Mouse (Mus musculus) NIH3T3 (cell line): Measurements from ENCODE around the gene Tmem95.

Source experiments
- DNase-seq: peaks from one replicate; pipeline ENCODE4 v3.0.0-alpha.2; 2012; ENCODE audit warnings: low read depth

Gene Tmem95

DNA sequence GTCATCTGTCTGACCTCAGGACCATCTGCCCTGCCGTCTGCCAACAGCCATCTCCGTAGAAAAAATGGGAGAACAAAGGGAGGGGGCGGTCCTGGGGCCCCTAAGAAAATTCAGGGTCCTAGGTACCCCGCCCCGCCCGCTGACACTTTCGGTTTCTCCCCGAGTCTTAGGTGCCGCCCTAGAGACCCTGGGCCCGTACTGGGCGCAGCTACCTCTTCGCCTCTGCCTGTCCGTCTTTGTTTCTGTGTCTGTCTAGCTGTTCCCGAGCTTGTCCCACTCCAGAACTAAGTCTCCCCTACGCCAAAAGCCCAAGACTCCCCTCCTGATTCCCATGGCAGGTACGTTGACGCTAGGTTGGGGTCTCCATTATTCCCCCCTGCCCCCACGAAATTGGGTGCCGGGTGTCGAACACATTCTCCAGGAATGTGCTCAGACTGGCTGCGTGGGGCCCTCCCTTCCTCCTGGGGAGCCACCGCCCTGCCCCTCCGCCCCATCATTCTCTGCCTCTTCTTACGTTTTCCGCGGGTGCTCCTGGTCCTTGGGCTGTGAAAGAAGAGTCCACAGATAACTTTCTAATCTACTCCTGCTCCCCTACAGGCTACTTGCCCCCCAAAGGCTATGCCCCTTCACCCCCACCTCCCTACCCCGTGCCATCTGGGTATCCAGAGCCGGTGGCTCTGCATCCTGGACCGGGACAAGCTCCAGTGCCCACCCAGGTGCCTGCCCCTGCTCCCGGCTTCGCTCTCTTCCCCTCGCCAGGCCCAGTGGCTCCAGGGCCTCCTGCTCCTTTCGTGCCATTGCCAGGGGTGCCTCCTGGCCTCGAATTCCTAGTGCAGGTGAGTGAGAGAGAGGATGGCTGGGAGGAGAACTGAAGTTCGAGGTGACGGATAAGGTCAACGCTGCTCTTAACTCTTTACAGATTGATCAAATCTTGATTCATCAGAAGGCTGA, 30.8 kb downstream of the Tmem95 start:
- DNase-seq = peak; percentile 73

DNA sequence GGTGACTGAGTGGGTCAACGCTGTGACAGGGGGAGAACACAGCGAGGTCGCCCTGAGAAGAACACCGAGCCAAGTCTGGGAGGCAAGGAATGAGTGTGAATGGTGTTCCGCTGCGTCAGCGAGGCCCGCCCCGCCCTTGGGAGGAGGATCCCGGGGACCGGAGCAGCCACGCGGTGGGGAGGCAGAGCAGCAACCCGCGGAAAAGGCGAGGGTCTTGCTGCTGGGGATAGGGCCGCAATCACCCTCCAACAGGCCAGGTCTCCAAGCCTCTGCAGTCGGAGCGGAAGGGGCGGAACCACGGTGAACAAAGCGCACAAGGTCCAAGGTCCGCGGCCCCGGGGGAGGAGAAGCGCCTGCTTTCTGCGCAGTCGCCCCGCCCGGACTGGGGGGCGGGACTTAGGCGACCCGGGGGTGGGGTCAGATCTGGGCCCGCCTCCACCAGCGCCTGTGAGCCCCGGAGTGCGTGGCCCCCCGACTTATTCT, 31.6 kb downstream of the Tmem95 start, which contains the start of gene Plscr3:
Gene Plscr3, plus strand, starts transcription at position 179 of the 483 bp plus-strand sequence.
- DNase-seq = peak; percentile 94

DNA sequence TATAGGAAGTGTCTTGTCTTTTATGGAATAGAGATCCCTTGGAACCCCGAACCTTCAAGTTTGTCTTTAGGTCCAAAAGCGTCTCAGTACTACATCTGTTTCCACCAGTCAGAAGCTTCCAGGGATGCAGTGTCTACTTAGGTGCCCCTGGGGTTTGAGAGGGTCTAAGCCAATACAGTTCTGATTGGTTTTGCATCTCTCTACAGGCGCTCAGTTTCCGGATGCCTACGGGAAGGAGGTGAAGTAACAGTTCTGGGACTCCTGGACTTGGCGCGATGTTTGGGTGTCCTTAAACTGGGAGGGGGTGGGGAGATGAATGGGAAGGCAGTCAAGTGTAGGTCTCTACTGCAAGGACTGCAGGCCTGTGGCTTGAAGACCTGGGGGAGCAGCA, 39.1 kb downstream of the Tmem95 start:
- peak; percentile 69 for DNase-seq

DNA sequence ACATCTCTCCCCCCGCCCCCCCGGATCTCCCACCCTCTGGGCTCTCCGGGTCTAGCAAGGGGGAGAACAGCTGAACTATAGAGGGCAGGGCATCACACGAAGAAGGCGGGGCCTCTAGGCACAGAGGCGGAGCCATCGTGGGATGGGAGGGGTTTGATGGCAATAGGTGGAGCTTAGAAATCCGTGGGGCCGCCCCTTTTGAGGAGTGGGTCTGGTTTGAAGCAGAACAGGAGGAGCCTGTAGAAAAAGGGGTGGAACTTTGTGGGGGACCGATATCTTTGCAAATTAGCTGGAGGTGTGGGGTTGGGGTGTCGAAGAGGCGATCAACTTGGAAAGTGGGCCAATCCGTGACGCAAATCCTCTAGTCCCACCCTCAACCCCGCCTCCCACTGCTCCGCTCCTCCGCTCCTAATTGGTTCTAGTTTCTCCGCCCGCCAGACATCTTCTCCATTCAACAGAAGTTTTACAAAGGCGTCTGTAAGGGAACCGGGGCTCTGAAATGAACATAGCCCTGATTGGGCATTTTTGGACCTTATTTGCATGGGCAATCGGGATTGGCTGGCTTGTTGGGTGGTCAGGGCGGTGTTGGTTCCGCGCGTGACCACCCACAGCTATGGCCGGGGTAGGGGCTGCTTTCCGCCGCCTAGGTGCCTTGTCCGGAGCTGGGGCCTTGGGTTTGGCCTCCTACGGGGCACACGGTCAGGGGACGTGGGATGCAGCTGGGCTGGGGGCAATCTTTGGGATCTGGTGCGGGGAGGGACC, 39.7 kb downstream of the Tmem95 start, which contains the start of gene Tmem256:
Gene Tmem256, plus strand, starts transcription at position 563 of the 762 bp plus-strand sequence.
- peak; percentile 98 for DNase-seq

DNA sequence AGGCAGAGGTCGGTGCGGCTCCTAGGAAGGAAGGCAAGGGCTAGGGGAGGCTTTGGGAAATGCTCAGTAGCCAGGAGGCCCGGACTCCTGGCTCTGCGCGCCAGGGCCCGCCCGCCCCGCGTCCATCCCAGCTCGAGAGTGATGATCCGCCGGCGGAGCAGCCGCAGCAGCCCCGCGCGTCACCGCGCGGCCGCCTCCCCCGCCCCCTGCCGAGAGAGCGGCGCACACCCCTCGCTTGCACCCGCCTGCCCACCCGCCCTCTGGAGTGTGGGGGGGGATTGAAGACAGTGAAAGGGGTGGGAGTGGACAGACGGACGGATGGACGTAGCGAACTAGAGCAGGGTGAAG, 40.2 kb downstream of the Tmem95 start, which contains the start of gene Nlgn2:
Gene Nlgn2, minus strand, starts transcription at position 181 of the 348 bp plus-strand sequence.
- no peak for DNase-seq

DNA sequence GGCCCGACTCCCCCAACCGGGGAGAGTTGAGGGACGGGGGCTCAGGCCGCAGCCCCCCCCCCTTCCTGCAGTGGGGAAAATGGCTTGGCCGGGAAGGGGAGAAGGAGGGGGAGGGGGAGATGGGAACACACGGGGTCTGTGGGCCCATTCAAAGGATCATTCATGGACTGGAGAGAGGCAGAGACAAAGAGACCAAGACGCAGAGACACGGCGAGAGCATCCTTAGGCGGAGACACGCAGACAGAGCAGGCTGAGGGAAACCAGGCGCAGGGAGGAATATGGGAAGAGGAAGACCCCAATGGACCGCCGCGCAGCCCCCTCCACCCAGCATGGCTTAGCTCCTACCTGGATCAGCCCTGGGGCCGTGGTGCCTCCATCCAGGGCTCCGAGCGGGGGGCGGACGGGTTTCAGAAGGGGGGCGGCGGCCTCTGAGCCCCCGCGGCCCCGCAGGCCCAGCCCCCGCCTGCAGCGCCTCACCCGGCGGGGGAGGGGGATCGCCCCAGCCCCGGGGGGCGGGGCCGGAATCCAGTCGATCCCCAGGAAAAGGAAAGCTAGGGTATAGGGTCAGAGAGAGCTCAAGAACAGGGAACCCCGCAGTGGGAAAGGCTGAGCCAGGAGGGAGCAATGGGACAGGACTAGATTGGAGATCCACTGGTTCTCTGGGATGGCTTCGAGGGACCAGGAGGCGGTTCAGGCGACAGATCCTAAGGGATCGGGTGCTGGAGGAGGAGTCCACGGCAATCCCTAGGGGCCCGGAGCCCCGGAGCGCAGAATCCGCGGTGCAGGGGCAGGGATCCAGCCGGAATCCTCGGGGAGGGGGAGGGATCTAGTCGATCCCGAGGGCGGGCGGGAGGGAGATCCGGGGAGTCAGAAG, 40.9 kb downstream of the Tmem95 start:
- peak; percentile 66 for DNase-seq

DNA sequence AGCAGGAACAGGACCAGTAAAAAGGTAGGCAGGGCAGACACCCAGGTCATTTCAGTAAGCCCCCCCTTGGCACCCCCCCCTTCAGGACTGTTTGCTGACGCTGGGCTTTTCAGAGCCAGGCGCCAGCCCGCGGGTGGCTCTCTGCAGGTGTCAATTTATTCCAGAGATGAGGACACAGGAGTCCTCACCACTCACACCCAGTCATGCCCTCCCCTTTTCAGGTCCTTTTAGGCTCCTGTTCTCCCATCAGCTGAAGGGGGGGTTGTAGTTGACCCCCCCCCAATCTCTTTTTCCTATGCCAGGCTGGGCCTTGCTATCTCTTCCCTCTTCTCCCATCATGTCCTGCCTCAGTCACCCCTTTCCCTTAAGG, 41.9 kb downstream of the Tmem95 start:
- no peak for DNase-seq

DNA sequence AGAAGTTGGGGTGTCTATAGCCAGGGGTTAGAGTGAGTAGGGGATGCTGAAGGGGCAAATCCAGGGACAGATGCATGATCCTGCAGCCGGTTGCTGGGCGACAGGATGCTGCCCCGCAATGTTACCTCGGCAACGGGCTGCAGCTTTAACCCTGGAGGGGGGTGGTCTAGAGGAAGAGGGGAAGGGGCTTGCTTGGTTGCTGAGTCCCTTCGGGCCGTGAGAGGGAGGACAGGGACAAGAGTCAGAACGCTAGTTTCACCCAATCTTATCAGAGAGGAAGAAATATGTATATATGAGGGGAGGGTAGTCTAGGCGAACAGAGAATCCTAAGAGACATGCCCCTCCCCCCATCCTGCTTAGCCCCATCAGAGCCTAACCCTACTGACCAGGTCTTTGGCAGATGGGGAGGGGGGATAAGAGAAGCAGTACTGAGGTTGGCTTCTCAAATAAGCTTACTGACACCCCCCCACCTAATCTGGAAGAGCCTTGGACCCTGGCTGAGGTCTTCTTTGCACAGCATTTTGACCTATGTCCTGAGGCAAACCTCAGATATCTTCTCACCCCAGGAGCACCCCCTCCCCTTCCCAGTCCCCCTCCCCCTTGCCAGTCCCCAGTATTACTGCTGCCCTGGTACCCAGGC, 42.4 kb downstream of the Tmem95 start:
- no peak for DNase-seq

DNA sequence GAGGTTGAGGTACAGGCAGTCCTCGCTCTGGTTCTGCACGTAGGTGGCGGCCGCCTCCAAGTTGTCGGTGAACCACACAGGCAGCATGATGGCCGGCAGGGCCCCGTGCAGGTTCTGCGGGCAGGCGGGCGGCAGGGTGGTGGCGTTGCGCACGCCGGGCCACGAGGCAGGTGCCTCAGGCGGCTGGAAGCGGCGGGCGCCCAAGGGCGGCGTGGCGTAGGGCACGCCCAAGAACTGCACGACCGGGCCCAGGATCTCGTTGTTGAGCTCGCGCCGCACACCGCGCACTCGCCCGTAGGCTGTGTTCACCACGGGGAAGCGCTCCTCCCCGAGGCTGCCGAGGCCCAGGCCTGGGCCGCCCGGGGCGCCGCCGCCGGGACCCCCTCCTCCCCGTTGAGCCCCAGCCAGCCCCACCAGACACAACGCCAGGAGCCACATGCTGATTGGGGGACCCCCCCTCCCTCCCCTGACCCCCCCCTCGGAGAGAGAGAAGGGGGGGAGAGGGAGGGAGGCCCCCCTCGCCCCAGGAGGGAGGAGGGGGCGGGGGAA, 43.7 kb downstream of the Tmem95 start:
- DNase-seq = no peak

DNA sequence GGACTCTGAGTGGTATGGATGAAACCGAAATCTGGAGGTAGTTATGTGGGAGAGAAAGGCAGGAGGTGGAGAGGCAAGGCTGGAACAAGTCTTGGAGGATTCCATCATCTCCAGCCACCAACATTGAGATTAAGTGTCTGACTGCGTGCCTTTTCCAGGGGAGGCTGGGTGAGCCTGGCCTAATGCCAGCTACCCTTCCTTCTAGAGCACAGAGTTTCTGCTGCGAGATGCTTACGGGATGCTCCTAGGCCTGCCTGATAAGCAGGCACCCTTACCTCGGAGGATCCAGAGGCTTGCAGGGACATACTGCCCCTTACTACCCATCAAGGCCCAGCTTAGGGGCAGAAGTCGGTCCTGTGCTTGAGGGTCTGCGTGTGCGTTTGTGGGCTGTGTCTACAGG, 44.3 kb downstream of the Tmem95 start:
- no peak for DNase-seq

DNA sequence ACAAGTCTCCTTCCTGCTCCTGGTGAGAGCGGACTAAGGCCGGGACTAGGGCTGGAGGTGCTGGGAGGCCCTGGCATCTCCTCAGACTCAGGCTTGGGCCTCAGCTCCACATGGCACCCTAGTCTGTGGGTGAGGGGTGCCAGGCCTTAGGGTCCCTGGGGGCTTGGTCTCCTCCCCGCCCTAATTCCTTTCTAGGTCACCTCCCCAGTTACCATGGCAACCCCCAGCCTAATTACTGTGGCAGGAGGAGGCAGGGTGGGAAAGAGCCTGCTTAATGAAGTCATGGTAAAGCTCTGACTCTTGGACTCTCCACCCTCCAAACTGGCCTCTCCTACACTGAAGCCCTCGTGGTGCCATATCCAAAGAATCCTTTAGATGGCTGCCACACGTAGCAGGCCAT, 49.0 kb downstream of the Tmem95 start:
- DNase-seq = no peak
